Mouse (Mus musculus) embryonic facial prominence, embryonic 15.5 days (tissue): ENCODE results near the gene Gas2. TPM values are rescaled to one million over a fixed set of nuclear protein-coding genes. Genes with fewer than 3 reads are reported as not detected.

ENCODE experiments used
- ATAC-seq: fragments of 200-750 bp; cut with Nextera tagmentation; 2 replicates; pipeline ENCODE4 v1.8.0; 2017; ENCODE audit warnings: low read depth, moderate TSS enrichment; ENCODE audit not compliant: insufficient number of reproducible peaks, low FRiP score, low TSS enrichment
- H3K27ac ChIP-seq: fragments of 300-500 bp; sonication (generic); replicated peaks from 2 replicates; pipeline ENCODE4 v1.5.1; 2015; ENCODE audit warnings: mild to moderate bottlenecking, inconsistent platforms
- H3K27me3 ChIP-seq: fragments of 300-500 bp; sonication (generic); 2 replicates; pipeline ENCODE4 v1.6.1; 2015; ENCODE audit warnings: inconsistent platforms
- H3K36me3 ChIP-seq: fragments of 300-500 bp; sonication (generic); 2 replicates; pipeline ENCODE4 v1.6.1; 2015; ENCODE audit warnings: mild to moderate bottlenecking, inconsistent platforms
- H3K4me1 ChIP-seq: fragments of 300-500 bp; sonication (generic); 2 replicates; pipeline ENCODE4 v1.6.1; 2015; ENCODE audit warnings: inconsistent platforms
- H3K4me2 ChIP-seq: fragments of 300-500 bp; sonication (generic); replicated peaks from 2 replicates; pipeline ENCODE4 v1.6.1; 2015; ENCODE audit warnings: mild to moderate bottlenecking, inconsistent platforms
- H3K4me3 ChIP-seq: fragments of 300-500 bp; sonication (generic); replicated peaks from 2 replicates; pipeline ENCODE4 v1.5.1; 2015; ENCODE audit warnings: mild to moderate bottlenecking, inconsistent platforms
- H3K9ac ChIP-seq: fragments of 300-500 bp; sonication (generic); 2 replicates; pipeline ENCODE4 v1.6.1; 2015; ENCODE audit warnings: inconsistent platforms
- H3K9me3 ChIP-seq: fragments of 300-500 bp; sonication (generic); replicated peaks from 2 replicates; pipeline ENCODE4 v1.6.1; 2016; ENCODE audit warnings: inconsistent platforms
- WGBS: fragments of 180-500 bp; shearing (Covaris S2); methylation state at CpG from one replicate; pipeline ENCODE4 v1.1.7; 2015; 5-methylcytosine and 5-hydroxymethylcytosine counted together
- polyA plus RNA-seq: library from polyadenylated mRNA; unstranded; fragments of >200 nt; fragmentation: Nextera tagmentation; extraction: Ambion mirVana; gene quantifications from 2 replicates; pipeline ENCODE4 v1.2.1, GENCODE M21; 2015

Gas2 gene
- 37.7 and 45.0 TPM in 2 replicates for polyA plus RNA-seq

GRCm38 (mm10) chr7:51861250-51862096 is at the start of gene Gas2:
Gene Gas2 (plus strand): TSS chr7:51862015.
- 10% methylated on average over 90 of the region's 105 CpGs for WGBS
- Histone ChIP-seq H3K9ac (peak within 1 kb of the TSS; percentile 63), H3K27me3 (no peaks in the 10 kb centered on the region), H3K4me3 (peak within 1 kb of the TSS; percentile 74), H3K27ac (peak within 1 kb of the TSS; percentile 98), H3K36me3 (no peaks in the 10 kb centered on the region), H3K4me1 (peaks cover 17% of the 10 kb centered on the region), H3K9me3 (no peaks in the 10 kb centered on the region), H3K4me2 (peak within 1 kb of the TSS; percentile 87)
- ATAC-seq, result peak; percentile 89

DNA sequence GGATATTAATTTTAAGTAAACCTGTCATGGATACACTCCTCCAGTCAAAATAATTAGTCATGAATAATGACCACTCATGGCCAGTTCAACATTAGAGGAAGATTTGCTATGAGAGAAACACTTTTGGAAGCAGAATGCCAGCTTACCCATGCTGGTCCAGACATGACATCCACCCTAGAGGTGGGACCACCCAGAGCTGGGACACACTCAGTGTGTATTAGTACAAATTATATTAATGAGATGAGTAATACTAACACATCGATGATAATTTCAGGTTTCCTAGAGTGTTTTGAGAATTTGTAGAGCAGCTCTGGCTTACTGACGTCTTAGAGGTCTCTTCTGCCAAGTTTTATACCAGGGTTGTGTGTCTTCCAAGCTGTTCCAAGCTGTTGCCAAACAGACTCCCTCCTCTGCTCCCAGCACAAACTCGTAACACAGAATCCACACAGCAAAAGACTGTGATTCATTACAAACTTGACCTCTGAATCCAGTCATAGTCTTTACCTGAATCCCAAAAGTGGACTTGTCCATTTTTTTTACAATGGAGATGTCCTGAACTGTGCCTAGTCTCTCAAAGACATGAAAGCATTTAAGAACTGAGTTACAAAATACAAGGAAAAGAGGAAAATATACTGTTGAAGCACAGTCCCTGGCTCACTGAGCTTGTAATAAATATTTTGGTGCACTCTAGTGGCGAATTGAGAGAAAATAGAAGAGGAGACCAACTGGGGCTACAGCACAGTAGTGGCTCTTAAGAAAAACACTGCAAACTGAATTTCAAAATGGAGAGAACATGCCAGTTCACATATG is 46.1 kb upstream of the Gas2 start:
- Histone ChIP-seq H3K4me3 (no peak overlapping the region), H3K36me3 (no peaks in the 10 kb centered on the region), H3K9ac (no peak overlapping the region), H3K27ac (no peak overlapping the region), H3K9me3 (no peaks in the 10 kb centered on the region), H3K4me1 (no peaks in the 10 kb centered on the region), H3K27me3 (no peaks in the 10 kb centered on the region), H3K4me2 (no peak overlapping the region)
- 48% methylated on average over 4 of the region's 4 CpGs for WGBS
- no peak for ATAC-seq

GRCm38 (mm10) chr7:51816283-51816839 is 45.5 kb upstream of the Gas2 start:
- Histone ChIP-seq H3K9me3 (no peaks in the 10 kb centered on the region), H3K9ac (no peak overlapping the region), H3K36me3 (no peaks in the 10 kb centered on the region), H3K27ac (no peak overlapping the region), H3K4me1 (no peaks in the 10 kb centered on the region), H3K27me3 (no peaks in the 10 kb centered on the region), H3K4me2 (no peak overlapping the region), H3K4me3 (no peak overlapping the region)
- WGBS, result 52% methylated on average over 3 of the region's 3 CpGs
- ATAC-seq, result no peak

DNA sequence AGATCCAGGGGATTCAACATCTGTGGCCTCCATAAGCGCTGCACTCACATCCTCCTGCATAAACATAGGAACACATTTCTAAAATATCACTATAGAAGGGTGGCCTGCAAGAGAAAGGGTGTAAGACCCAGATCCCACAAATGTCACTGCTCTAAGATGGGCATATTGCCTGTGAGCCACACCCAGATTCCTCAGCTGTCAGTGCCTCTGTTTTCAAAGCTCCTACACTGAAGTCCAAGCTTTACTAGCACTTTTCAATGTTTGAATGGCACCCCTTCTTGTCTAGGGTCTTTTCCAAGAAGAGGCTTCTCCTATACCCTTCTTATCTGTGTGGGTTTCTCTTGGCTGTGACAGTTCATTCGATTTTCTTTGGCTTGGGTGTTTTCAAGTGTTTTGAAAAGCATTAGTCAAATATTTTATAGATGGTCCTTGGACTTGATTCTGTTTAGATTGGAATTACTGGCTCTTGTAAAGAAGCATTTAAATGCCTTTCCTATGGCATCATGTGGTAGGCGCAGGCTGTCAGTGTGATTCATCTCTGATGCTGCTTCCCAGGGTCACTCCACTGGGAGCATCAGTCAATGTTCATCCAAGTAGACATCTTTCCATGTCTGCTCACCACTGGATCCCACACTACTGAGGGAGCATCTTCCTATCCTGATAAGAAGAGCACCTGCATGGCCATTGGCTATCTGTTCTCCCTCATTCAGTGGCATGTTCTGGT is 43.4 kb upstream of the Gas2 start:
- Histone ChIP-seq H3K9ac (no peak overlapping the region), H3K9me3 (no peaks in the 10 kb centered on the region), H3K4me2 (no peak overlapping the region), H3K27ac (no peak overlapping the region), H3K36me3 (no peaks in the 10 kb centered on the region), H3K4me1 (no peaks in the 10 kb centered on the region), H3K27me3 (no peaks in the 10 kb centered on the region), H3K4me3 (no peak overlapping the region)
- ATAC-seq, result no peak
- WGBS, result 63% methylated on average over 3 of the region's 3 CpGs

- Histone ChIP-seq H3K27ac (no peak overlapping the region), H3K4me2 (no peak overlapping the region), H3K36me3 (no peaks in the 10 kb centered on the region), H3K27me3 (no peaks in the 10 kb centered on the region), H3K9me3 (no peaks in the 10 kb centered on the region), H3K9ac (no peak overlapping the region), H3K4me3 (no peak overlapping the region), H3K4me1 (no peaks in the 10 kb centered on the region)
- ATAC-seq, result no peak
- WGBS, result 57% methylated on average over 1 of the region's 1 CpGs
Measured at GRCm38 (mm10) chr7:51819891-51820290, 41.9 kb upstream of the Gas2 start.

GRCm38 (mm10) chr7:51821467-51821866 is 40.3 kb upstream of the Gas2 start:
- Histone ChIP-seq H3K9ac (no peak overlapping the region), H3K27ac (no peak overlapping the region), H3K36me3 (no peaks in the 10 kb centered on the region), H3K4me3 (no peak overlapping the region), H3K9me3 (no peaks in the 10 kb centered on the region), H3K4me1 (no peaks in the 10 kb centered on the region), H3K4me2 (no peak overlapping the region), H3K27me3 (no peaks in the 10 kb centered on the region)
- 58% methylated on average over 2 of the region's 2 CpGs for WGBS
- ATAC-seq, result no peak

GRCm38 (mm10) chr7:51823562-51824338 is 38.1 kb upstream of the Gas2 start:
- Histone ChIP-seq H3K36me3 (no peaks in the 10 kb centered on the region), H3K27ac (no peak overlapping the region), H3K4me1 (no peaks in the 10 kb centered on the region), H3K9ac (no peak overlapping the region), H3K9me3 (no peaks in the 10 kb centered on the region), H3K27me3 (no peaks in the 10 kb centered on the region), H3K4me3 (no peak overlapping the region), H3K4me2 (no peak overlapping the region)
- ATAC-seq, result no peak
- 80% methylated on average over 7 of the region's 7 CpGs for WGBS

DNA sequence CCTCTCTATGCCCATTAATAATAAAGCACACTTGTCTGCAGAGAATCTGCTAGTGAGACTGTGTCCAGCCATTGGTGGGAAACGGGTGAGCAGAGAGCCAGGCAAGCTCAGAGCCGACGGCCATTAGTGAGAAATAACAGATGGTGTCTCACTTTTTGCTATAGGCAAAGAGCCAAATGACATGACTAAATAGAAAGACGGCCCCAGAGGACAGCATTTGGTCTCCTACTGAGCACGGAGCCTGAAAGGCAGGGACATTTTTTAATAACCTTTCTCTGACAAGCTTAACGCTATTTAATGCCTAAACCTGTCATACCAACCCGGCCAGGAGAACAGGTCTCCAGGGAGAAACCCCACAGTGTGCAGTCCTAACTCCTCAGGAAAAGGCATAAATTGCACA is 29.9 kb upstream of the Gas2 start:
- H3K27ac ChIP-seq, result no peak overlapping the region
- WGBS, result 30% methylated on average over 7 of the region's 7 CpGs
- no peaks in the 10 kb centered on the region for H3K36me3 ChIP-seq
- H3K4me3 ChIP-seq, result no peak overlapping the region
- no peaks in the 10 kb centered on the region for H3K27me3 ChIP-seq
- no peaks in the 10 kb centered on the region for H3K4me1 ChIP-seq
- H3K9ac ChIP-seq, result no peak overlapping the region
- H3K9me3 ChIP-seq, result no peaks in the 10 kb centered on the region
- H3K4me2 ChIP-seq, result no peak overlapping the region
- no peak; the same call in 1 of the 2 replicates for ATAC-seq

DNA sequence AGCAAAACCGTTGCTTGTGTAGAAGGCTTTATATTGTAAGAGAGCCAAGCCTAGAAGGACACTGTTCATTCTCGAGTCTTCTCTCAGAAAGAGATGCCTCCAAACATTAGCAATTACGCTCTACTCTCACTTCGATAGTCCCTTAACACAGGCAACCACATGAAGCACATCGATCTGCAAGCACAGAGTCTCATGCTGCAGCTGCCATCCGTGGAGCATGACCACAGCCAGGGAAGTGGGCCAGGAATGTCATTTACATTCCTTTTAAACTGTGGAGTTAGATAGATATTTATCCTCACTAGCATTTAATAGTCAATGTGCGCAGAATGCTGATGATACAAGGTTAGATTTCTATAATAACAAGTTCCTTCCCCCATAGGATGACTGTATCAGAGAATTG is 21.3 kb upstream of the Gas2 start:
- peaks cover 4% of the 10 kb centered on the region; the same call in 1 of the 2 replicates for H3K4me1 ChIP-seq
- H3K4me2 ChIP-seq, result no peak overlapping the region
- no peak for ATAC-seq
- H3K4me3 ChIP-seq, result no peak overlapping the region
- WGBS, result 57% methylated on average over 7 of the region's 7 CpGs
- H3K9ac ChIP-seq, result no peak overlapping the region
- H3K27ac ChIP-seq, result no peak overlapping the region
- H3K36me3 ChIP-seq, result no peaks in the 10 kb centered on the region
- H3K9me3 ChIP-seq, result no peaks in the 10 kb centered on the region
- no peaks in the 10 kb centered on the region for H3K27me3 ChIP-seq

- no peaks in the 10 kb centered on the region for H3K9me3 ChIP-seq
- H3K4me1 ChIP-seq, result no peaks in the 10 kb centered on the region
- H3K27me3 ChIP-seq, result no peaks in the 10 kb centered on the region
- no peak overlapping the region for H3K27ac ChIP-seq
- 84% methylated on average over 6 of the region's 6 CpGs for WGBS
- no peak overlapping the region for H3K4me3 ChIP-seq
- no peak overlapping the region for H3K4me2 ChIP-seq
- no peak for ATAC-seq
- H3K36me3 ChIP-seq, result no peaks in the 10 kb centered on the region
- no peak overlapping the region for H3K9ac ChIP-seq
Measured at GRCm38 (mm10) chr7:51850877-51851276, 10.9 kb upstream of the Gas2 start.
